Mouse (Mus musculus): ENCODE data around the gene Vmn1r28. TPM values are rescaled to one million over a fixed set of nuclear protein-coding genes. Genes with fewer than 3 reads are reported as not detected.
"Not testable (repeated sequence)": the region's sequence is repeated elsewhere in the genome, so short reads cannot be mapped to it uniquely, and the experiment has no call there.

Vmn1r28 gene
- not detected for polyA plus RNA-seq (2021)

DNA sequence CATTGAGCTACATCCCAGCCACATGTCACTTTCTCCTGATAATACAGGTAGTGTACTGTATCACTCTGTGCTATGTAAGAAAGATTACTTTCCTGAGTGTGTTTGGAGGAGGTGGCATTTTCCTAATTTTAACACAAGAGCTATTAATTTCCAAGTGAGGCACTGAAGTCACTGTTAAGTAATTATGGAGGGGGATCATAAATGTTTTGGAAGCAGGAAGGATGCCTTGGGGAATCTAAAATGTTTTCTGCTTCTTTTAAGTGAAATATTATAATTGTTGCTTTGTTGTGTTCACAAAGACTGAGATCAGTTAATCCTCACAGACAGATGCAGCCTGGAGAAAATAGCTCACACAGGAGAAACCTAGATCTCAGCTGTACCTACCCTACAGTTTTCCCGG, at the start of gene Vmn1r28:
TSS of gene Vmn1r28 (plus strand) at position 301 of the 400 bp plus-strand sequence.
- CTCF ChIA-PET = no interaction called here
- DNase-seq (ENCODE audit: low read depth, low spot score) (no peak), ATAC-seq (no peak)
- H3K27me3 ChIP-seq = no peaks in the 10 kb centered on the region
- in situ Hi-C loops (cut with MboI; ENCODE audit: low pct_unique_long_range_greater_than_20kb) = no loop called here
- POLR2A ChIA-PET = no interaction called here
- no peak for TF ChIP-seq CTCF (IDR thresholded peaks at IDR 0.05)

DNA sequence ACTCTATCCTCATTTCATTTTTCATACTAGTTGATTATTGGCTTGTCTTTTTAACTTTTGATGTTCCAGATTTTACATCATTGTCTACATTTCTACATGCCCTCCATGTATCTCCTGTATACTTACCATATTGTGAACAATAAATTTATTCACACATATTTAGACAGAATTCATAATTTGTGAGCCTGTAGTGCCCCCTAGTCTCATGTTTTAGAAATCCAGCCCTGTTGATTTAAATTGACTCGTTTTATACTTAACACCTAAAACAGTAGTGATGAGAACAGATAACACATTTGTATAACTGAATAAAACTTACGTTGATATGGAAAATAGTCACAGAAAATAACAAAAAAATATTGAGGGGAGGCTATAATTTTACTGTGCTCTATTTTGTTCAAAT, 45.7 kb upstream of the Vmn1r28 start:
- no peak for ATAC-seq
- TF ChIP-seq CTCF (IDR thresholded peaks at IDR 0.05) = no peak
- H3K27me3 ChIP-seq = no peaks in the 10 kb centered on the region
- in situ Hi-C loops (cut with MboI; ENCODE audit: low pct_unique_long_range_greater_than_20kb) = no loop called here
- POLR2A ChIA-PET = no interaction called here
- no peak for DNase-seq (ENCODE audit: low read depth, low spot score)
- CTCF ChIA-PET = no interaction called here

DNA sequence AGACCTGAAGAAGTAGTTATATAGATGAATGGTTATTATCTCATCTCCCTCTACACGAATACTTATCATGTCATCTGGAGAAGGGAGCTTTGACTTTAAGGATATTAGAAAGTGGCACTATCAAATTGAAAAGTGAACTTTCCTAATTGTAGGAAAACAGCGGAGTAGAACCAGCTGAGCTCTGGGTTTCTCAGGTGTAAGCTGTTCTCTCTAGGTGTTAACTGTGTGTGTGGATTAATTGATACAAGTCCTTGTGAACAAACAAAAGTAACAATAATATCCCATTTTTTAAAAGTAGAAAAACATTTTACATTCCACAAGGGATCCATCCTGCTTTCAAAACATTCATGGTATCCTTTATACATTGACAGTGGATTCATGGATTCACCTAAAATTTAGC, 43.1 kb upstream of the Vmn1r28 start, which contains the start of gene Vmn1r27:
TSS of gene Vmn1r27 (minus strand) at position 101 of the 400 bp plus-strand sequence.
- DNase-seq (ENCODE audit: low read depth, low spot score) (no peak), ATAC-seq (no peak)
- in situ Hi-C loops (cut with MboI; ENCODE audit: low pct_unique_long_range_greater_than_20kb) = no loop called here
- ChIA-PET POLR2A (no interaction called here), CTCF (no interaction called here)
- no peak for TF ChIP-seq CTCF (IDR thresholded peaks at IDR 0.05)
- no peaks in the 10 kb centered on the region for H3K27me3 ChIP-seq

DNA sequence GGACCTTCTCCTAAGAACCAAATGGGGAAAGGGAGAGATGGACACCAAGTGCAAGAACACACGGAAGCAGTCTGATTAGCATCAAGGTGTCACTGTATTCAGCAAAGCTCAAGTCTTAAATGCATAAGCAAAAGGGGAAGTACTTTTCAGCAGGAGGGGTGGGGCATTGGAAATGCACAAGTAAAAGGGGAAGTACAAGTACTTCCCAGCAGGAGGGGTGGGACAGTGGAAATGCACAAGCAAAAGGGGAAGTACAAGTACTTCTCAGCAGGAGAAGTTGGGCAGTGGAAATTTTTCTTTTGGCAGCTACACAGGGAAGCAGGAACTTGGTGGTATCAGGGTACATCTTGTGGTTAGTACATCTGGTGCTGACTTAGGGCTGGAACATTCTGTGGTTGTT, 17.8 kb downstream of the Vmn1r28 start:
- ATAC-seq; in situ Hi-C loops (cut with MboI; ENCODE audit: low pct_unique_long_range_greater_than_20kb): not testable (repeated sequence)

DNA sequence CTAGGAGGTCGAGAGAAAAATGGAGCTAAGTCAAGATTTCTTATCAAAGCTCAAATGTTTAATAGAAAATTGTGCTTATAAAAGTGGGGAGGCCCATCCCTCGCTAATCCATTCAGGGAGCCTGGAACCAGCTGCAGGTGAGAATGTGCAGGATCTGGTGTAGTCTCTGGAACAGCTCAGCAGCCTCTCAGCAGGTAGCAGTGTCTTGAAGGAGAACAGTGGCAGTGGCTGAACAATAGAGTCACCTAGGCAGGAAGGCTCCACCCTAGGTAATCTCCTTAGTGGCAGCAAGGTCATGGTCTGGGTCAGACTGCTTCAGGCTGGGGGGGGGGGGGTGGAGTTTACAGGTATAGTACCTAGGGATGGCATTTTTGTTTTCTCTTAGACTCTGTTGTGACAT, 30.4 kb downstream of the Vmn1r28 start:
- in situ Hi-C loops (cut with MboI; ENCODE audit: low pct_unique_long_range_greater_than_20kb) = no loop called here
- no peak for TF ChIP-seq CTCF (IDR thresholded peaks at IDR 0.05)
- DNase-seq (ENCODE audit: low read depth, low spot score) (no peak), ATAC-seq (no peak)
- no peaks in the 10 kb centered on the region for H3K27me3 ChIP-seq
- ChIA-PET CTCF (no interaction called here), POLR2A (no interaction called here)

More for the DNA sequence above, 17.8 kb downstream of the Vmn1r28 start:
- POLR2A ChIA-PET; DNase-seq (ENCODE audit: low read depth, low spot score); CTCF ChIA-PET; H3K27me3 ChIP-seq: not testable (repeated sequence)

DNA sequence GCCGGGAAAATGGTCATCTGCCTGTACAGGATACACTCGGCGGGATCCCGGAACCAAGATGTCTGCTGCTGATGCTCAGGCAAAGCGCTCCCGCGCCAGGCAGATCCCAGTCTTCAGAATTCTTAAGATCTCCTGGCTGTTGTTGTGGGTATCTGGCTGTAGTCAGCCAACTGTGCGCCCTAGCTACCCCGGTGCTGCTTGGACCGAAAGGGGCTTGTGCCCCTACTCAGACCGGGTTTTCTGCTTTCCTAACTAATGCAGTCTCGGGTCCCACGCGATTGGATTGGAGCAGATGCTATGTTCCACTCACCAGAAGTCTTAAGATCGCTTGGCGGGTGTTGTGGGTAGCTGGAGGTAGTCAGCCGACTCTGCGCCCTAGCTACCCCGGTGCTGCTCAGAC, 36.7 kb downstream of the Vmn1r28 start:
- H3K27me3 ChIP-seq; in situ Hi-C loops (cut with MboI; ENCODE audit: low pct_unique_long_range_greater_than_20kb); POLR2A ChIA-PET; CTCF ChIA-PET; ATAC-seq; DNase-seq (ENCODE audit: low read depth, low spot score): not testable (repeated sequence)

DNA sequence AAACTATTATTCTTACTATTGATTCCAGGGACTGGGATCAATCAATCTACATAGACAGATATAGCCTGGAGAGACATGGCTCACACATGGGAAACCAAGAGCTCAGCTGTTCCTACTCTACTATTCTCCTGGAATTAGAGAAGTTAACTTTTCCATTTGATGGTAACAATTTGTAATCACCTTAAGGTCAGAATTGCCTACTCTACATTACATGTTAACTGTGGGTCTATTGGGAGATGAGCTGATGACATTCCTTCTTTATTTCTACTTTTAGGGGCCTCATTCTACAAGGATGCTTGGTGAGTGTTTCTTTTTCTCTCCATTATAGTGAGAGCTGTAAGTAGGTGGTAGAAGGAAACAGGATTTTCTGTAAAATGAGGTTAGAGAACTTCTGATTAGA, 39.4 kb downstream of the Vmn1r28 start, which contains the start of gene Vmn1r29:
TSS of gene Vmn1r29 (plus strand) at position 301 of the 400 bp plus-strand sequence.
- no peak for TF ChIP-seq CTCF (IDR thresholded peaks at IDR 0.05)
- no peak for ATAC-seq
- POLR2A ChIA-PET = no interaction called here
- in situ Hi-C loops (cut with MboI; ENCODE audit: low pct_unique_long_range_greater_than_20kb) = loop anchor here (5.0 kb wide), 1 partner anchor 974 kb away; the partner anchor contains the start of gene Vmn1r16
- no peaks in the 10 kb centered on the region for H3K27me3 ChIP-seq
- CTCF ChIA-PET = no interaction called here
- DNase-seq (ENCODE audit: low read depth, low spot score) = no peak

Other genes starting within 250 kb of the Vmn1r28 start
- not detected for gene Vmn1r26, start 246.9 kb upstream of the Vmn1r28 start, polyA plus RNA-seq (2021)
- not detected for gene Vmn1r27, start 43.2 kb upstream of the Vmn1r28 start, polyA plus RNA-seq (2021)
- not detected for gene Vmn1r29, start 39.5 kb downstream of the Vmn1r28 start, polyA plus RNA-seq (2021)
- gene Vmn1r30, start 181.3 kb downstream of the Vmn1r28 start, polyA plus RNA-seq (2021) = not detected
- gene Vmn1r31, start 213.3 kb downstream of the Vmn1r28 start, polyA plus RNA-seq (2021) = not detected